Mouse (Mus musculus) embryo, embryonic 10 days (tissue): ENCODE data around the gene Gzmk.
"Not testable (repeated sequence)": the region's sequence is repeated elsewhere in the genome, so short reads cannot be mapped to it uniquely, and the experiment has no call there.

ENCODE experiments used
- DNase-seq: peaks from one replicate; pipeline ENCODE4 v3.0.0-alpha.2; 2015; ENCODE audit warnings: low spot score

The Gzmk gene

DNA sequence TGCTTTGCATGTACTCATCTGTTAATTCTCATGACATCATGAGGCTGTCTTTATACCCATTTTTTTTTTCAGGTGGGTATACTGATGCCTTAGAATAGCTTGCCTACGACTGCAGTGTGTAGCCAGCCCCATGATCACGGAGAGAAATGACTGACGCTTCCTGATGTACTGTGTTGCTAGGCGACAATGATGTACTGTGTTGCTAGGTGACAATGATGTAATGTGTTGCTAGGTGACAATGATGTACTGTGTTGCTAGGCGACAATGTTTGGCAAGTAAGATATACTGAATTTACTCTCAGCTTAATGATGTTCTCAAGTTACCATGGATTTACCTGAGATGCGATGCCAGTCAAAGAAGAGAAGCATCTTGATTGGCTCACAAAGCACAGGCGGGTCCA, at the start of gene Gzmk:
Gene Gzmk (minus strand): TSS at position 98 of the 400 bp plus-strand sequence.
- DNase-seq, result peak; percentile 61

DNA sequence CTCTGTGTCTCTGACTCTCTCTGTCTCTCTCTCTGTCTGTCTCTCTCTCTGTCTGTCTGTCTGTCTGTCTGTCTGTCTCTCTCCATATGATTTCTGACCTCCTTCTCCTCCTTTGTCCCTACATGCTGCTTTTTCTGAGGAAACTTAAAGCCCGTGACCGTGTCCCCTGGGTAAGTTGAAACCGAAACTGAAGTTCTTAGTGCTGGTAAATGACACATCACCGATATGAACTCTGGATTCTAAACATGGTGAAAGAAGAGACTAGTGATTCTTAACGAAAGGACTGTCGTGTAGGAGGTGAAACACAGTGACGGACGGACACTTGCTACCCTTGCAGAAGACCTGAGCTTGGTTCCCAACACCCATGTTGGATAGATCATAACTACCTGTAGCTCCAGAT, 45.5 kb upstream of the Gzmk start:
- no peak for DNase-seq

DNA sequence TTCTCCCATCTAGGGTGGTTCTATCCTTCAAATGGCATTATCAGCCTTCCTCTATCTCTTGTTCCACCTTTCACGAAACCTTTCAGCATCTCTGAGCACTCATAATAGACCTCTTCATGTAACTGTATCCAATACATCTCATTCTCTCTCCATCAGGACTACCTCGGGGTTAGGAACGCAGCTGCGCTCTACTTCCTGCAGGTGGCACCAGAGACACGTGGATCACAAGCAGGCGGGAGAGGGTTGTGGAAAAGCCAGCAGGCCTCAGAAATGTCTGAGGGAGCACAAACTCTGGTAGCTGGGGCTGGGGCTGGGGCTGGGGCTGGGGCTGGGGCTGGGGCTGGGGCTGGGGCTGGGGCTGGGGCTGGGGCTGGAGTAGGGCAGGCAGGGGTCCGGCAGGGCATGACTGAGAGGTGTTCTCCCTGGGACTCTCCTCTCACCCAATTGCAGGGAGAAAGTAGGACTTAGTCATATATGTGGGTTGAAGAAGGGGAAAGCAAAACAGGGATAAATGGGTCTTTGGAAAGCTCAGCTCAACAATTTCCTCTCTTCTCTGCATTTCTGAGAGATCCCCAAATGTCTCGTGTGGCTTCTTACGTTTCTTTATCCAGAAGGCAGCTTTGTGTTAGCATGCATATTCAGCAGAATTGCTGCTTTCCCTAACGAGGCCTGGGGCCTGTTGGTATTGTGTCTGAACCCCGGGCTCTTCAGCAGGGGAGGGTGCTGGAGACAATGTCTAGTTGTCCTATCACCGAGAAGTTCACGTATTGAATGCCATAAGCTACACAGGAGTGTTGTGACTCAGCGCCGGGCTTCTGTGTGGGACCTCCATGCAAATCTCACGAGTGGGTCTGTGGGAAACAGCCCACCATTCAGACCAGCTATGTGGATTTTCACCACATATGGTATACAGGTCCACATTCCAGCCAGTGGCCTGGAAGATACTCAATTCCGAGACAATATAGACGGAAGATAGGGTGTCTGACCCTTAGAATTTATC, 44.4 kb upstream of the Gzmk start:
- DNase-seq, result peak; percentile 93

DNA sequence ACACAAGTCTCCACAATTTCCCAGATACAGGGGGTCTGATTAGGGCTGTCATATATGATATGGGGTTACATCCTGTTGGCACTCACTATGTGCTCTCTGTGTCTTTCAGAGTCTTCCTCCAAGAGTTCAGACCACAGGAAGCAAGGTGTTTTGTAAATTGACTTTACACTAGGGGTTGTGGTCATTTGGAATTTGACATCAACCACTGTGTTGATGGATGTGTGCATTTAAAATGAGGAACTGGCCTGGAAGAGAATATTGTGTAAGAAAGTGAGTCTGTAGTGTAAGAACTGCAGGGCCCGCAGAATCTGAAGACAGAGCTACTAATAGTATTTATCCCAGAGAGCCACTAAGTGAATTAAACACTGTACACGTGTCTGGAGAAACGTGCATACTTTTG, 41.5 kb upstream of the Gzmk start:
- no peak for DNase-seq

DNA sequence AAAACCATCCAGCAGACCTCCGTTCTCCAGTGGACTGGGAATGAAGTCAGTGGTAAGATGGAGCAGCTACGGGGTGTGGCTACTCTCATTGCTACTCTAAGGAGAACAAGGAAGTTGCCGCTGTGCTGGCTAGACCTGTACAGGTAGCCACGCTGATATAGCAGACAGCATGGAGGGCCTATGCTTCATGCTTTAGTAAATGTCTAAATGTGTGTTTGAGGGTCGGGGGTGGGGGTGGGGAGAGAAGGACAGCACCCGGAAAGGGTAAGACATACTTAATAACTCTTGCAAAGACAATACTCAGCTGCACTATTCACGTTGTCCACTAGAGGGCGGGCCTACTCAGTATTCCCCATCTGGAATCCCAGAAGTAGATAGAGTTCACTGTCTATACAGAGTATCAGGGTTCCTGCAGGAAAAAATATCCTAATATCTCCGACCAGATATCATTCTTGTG, 40.8 kb upstream of the Gzmk start:
- DNase-seq, result peak; percentile 89

DNA sequence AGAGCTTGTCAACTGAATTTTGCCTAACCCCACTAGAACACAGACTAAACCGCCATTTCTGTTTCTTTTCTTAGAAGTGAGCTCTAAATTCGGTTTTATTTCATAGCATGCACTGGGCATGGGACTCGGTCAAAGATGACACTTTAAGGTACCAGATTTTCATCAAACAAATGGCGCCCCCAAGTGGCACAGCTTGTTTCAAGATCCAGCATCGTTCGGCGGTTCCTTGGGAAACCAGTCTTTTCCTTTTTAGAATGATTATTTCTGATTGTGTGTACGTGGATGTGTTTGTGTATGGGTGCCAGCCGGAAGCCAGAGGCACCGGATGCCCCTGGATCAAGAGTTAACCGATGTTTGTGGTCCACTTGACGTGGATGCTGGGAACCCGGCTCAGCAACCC, 39.5 kb upstream of the Gzmk start:
- peak; percentile 73 for DNase-seq

DNA sequence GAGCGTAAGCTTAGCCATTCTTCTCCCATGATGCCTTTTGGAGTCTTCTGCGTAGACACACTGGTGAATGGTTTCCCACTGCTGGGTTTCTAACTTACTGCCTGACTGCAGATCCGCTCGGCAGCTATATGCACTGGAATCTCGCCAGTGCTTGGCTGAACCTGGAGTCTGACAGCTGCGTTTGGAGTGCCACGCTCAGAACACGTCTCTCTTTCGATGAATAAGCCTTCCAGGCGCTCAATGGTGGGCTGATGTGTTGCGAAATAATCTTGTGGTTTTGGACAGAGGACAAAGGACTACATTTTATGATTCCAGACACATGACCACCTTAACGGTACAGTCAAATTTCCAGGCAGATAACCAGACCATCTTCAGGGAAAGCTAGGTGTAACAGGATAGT, 37.1 kb upstream of the Gzmk start:
- DNase-seq, result no peak

DNA sequence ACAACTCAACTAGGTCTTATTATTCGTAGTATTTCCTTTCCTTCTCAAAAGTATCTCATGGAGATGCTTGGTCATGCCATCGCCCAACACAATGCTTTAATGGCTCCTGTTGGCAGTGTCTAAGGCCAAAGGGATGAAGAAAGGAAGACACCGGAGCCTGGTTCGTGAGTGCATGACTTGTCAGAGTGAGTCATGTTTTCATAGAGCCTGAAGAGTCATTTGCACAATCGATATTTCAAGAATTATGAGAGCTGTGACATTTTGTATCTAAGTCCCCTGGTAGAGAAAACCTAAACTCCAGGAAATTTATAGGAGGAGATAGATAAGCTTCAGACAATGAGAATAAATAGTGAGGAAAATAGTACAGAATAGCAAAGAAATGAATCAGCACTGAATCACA, 33.5 kb upstream of the Gzmk start:
- no peak for DNase-seq

DNA sequence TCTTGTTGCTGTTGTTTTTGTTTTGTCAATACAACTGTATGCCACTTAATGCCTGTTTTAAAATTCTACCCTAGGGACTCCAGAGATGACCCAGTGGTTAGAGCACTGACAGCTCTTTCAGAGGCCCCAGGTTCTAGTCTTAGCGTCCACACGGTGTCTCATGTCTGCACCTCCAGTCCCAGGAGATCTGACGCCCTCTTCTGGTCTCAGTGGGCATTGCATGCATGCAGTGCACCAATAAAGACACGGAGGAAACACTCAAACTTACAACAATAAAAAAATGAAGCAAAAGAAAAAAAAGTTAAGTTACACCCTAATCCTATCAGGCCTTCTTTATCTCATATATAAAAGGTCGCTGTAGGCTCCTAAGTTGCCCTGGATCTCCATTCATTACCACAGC, 31.5 kb upstream of the Gzmk start:
- no peak for DNase-seq

DNA sequence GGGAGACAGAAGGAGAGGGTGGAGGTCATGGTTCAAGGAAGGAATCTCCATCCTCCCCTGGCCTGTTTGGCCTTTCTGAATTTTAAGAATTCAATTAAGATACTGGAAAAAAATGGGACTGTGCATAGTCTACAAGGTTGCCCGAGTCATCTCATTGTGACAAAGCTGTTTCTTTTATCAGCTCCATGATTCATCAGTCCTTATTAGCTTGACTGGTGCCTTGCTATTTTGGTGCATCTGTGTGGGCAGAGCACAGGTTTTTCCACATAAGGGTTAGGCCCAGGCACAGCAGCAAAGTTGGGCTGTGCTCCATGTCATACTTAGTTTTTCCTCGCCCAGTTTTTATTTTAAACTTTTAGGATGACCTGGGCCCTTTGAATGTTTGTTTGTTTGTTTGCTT, 31.1 kb upstream of the Gzmk start:
- no peak for DNase-seq

DNA sequence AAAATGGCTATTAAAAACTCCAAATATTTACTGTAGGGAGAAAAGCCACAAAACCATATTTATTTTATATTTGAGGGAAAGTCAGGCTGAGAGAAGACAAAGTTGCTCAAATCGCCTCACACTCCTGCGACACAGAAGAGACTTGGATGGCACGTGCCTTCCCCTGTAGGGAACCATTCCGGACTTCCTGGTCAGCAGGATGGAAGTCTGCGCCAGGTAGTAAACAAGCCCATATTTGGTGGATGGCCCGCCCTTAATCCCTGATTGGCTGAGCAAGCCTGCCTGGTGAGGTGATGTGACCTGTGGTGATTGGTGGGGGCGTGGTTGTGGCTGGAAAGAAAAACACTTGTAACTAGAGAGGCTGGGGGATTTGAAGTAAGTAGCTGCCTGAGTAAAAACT, 26.9 kb upstream of the Gzmk start:
- not testable (repeated sequence) for DNase-seq

DNA sequence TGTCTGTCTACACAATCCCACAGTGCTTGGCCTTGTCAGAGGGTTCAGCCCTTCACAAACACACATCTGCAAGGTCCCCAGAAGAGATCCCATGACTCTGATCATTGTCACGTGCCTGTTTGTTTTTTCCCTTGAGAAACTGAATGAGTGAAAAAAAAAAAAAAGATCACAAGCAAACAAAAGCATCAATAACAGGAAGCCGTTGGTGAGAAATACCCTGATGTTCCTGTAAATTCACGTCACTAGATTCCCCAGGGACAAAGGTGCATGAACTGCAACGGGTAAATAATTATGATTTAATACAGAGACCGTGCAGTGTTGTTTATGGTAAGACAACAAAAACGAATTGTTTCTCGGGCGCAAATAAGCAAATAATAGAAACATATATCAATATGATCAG, 19.3 kb upstream of the Gzmk start:
- no peak for DNase-seq

DNA sequence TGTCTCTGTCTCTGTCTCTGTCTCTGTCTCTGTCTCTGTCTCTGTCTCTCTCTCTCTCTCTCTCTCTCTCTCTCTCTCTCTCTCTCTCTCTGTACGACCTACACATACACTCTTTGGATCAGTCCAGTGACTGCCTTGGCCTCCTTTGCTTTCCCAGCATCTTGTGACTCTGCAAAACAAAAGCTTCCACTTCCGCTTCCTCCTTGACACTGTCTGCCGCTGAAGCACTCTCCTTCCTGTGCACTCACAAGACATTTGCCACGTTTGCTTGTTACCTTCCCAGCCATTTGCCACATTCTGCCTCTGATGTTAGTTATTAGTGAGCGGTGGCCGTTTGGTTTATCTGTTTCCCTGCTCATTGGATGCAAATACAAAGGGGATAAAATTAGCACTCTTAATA, 16.4 kb upstream of the Gzmk start:
- DNase-seq, result no peak

DNA sequence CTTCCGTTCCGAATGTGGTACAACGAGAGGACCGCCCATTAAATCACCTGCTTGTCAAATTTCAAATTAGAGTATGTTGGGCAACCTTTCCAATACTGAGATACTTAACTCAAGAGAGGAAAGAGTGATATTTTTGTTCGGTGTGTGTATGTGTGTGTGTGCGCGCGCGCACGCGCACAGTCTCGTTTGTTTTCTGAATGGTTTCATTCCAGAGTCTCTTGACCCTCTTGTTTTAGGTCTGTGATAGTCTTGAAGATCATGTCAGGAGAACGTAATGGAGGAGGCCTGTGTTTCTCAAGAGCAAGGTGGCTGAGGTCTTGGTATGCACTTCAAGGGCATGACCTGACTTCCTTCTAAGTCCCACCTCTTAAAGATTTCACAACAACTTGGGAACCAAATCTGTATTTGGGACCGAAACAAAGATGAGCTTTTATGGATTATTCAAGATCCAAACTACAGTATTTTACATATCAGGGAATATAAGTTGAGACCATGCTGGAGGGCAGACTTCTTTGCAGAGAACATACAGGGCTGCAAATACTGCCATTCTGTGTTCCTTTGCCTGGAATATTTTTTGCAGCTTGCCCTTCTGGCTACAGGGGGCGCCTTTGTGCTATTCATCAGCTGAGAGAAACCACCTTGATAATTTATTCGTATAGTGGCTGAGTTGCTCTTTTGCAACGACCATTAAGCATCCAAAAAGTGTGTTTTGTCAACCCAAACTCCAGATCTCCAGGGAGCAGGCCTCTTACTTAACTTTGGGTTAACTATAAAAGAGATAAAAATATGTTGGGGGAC, 2.2 kb upstream of the Gzmk start:
- no peak for DNase-seq

DNA sequence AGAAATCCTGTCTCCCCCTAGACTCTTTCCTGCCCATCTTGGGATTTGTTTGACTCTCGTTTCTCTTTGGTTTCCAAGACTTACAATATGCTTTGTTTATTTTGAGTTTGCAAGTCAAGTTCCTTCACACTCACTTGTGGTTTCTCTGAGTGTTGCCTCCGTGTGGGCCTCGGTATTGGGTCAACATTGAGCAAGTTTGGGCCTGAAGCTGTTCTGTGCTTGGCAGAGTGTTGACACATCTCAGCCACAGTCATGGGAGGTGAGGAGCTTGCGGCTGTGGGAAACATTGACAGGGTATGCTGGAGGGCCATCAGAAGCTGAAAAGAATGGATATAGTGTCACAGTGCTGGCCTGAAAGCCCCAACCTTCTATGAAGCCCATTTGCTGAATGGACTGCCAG, 1.4 kb upstream of the Gzmk start:
- no peak for DNase-seq

DNA sequence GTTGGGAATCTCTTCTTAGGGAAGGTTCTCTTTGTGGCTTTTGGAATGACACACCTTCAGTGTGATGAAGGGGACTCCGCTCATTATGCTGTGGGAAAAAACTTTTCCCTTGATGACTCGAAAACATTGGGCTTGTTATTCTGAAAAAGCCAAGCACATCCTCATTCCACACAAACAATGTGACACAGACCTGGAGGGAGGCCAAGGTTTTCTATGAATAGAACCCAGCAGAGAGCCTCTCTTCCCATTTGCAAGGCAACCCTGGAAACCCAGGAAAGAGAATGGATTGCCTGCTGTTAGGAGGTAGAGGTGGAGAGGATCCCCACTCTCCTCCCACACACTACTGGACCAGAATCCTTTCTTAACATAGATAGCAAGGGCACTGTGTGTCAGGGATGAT, 1.6 kb downstream of the Gzmk start:
- DNase-seq, result no peak

DNA sequence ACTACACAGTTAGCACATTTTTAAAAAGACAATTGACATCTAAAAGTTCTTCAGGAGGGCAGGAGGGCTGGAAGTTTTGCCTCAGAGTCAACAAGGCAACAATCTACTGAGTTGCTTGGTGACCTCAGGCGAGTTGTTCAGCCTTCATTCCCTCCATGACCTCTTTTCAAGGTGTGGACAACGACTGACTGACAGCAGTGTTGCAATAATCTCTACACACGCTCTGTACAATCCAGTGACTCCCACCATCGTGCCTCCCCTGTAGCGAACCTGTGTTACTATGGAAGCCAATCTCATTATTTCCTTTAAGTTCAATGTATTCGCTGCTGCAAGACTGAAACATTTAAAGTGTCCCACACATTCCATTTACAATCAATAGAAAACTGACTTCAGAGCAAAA, 3.9 kb downstream of the Gzmk start:
- DNase-seq, result no peak

DNA sequence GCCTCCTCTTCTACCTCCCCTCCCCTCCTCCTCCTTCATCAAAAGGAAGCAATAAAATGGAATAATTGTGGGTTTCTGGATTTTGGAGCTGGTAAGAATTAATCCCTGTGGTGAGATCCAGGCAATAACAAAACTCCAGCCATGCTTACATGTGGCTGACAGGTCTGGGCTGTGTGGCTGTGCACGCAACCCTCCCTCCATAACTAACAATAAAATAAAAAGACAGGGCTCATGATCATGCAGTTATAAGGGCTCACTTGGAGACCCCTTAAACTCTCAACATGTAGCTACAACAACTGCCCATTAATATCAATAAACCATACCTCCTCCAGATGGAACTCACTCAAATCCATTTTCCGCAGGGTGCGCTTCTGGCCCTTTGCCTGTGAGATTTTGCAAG, 11.8 kb downstream of the Gzmk start:
- no peak for DNase-seq

DNA sequence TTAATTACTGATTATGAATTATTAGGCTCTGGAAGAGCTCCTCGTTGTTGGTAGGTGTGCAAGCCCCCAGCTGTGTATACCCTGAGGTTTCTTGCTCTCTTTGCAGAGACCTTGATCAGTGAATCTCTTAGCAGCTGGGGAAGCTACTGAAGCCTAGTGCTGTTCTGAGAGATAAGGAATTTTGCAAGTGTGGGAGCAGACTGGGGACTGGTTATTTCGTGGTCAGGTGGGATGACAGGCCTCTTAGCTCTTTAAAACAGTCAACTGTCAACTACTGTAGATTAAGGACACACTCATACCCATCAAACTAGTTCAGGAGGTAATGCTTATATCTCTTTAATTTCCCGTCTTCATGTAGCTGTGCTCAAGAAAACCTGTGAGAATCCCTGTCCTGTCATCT, 13.3 kb downstream of the Gzmk start:
- DNase-seq, result no peak

DNA sequence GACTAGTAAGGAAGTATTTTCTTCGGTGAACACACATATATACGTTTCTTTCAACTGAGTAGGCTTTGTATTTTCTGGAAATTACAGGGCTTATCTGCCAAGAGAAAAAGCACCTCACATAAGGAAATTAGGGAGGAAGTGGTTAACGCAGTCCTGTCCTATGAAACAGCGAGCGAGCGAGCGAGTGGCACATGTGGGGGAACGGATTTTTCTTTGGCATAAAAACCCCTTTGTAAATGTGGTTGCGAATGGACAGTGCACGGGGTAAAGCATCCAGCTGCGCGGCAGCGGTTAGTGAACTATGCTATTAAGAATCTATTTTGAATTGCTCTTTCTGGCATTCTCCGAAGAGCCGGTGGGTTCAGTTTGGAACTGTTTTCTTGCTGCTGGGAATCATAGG, 14.4 kb downstream of the Gzmk start:
- DNase-seq, result no peak

DNA sequence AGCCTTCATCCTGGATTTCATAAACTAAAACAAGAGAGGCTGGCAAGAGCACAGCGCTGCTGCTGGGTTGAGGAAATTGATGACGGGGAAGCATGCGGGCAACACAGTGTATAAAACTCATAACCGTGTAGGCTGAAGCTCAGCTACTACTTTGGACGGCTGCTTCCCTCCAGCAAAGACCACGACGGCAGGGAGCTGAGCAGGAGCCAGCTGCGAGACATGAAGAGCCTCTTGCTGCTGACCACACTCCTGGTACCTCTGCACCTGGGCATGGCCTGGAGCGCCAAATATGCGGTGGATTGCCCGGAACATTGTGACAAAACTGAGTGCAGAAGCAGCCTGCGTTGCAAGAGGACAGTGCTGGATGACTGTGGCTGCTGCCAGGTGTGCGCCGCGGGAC, 16.1 kb downstream of the Gzmk start, which contains the start of gene Esm1:
Gene Esm1 (plus strand): TSS at position 36 of the 400 bp plus-strand sequence.
- DNase-seq, result no peak

DNA sequence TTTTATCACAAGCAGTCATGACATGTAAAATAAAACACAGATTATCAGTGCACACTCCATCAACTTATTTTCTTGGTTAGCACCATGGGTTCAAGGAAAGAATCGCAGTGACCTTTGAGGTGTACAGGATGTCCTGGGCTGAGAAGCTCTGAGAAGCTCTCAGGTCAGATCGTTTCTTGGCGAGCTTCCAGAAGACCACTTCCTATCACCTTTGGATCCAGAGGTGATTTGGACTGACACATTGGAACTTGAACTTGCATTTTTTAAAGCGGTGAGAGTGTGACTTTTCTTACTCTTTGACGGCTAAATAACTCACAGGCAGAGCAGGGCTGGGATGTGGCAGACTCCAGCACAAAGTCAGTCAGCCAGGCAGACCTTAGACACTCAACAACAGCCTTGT, 20.4 kb downstream of the Gzmk start:
- DNase-seq, result no peak

DNA sequence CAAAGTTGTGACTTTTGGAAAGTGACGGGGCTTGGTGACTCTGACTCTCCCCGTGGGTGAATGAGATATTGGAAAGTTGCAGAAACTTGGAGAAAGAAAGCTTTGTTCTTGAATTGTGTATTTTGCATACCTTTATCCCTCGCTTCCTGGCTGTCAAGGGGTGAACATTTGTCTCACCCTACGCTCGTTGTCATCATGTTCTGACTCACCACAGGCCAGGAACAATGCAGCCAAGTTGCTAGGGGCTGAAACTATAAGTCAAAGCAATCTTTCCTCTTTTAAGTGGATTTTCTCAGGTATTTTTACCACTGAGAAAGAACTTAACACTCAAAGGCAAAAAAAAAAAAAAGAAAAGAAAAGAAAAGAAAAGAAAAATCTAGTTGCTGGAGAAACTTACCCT, 22.6 kb downstream of the Gzmk start:
- DNase-seq, result no peak
